Comparison of ENCODE assay signal across 8 mouse cellular contexts in genomic region chr16:32002509-32003477, GRCm38 (mm10). TPM values are rescaled to one million over a fixed set of nuclear protein-coding genes. Genes with fewer than 3 reads are reported as not detected.
DNase-seq lines count a peak whose midpoint lies in the region; ATAC-seq and TF ChIP-seq lines count a peak whose summit lies in the region.

TSS of gene Senp5 (minus strand) at chr16:32003287.

- ATAC-seq in kidney, embryonic 14.5 days (ENCODE audit: low FRiP score, low TSS enrichment): peak; percentile 95
- ATAC-seq in limb, embryonic 15.5 days (ENCODE audit: insufficient number of reproducible peaks, low FRiP score, low TSS enrichment, low read depth): peak; percentile 89

- no peaks in the 10 kb centered on the region for H3K27me3 ChIP-seq in kidney, embryonic 14.5 days (ENCODE audit: control insufficient read depth, insufficient read depth, low read length)
- H3K27me3 ChIP-seq in limb, embryonic 15.5 days: no peaks in the 10 kb centered on the region

- peak within 1 kb of the TSS; percentile 80 for H3K4me3 ChIP-seq in bone marrow macrophage, adult 2 months (ENCODE audit: insufficient read depth, low read length)
- H3K4me3 ChIP-seq in embryonic fibroblast, embryonic 13.5 days (ENCODE audit: insufficient read depth, low read length): peak within 1 kb of the TSS; percentile 100
- peak within 1 kb of the TSS; percentile 97 for H3K4me3 ChIP-seq in kidney, embryonic 14.5 days (ENCODE audit: low read length)
- peak within 1 kb of the TSS; percentile 82 for H3K4me3 ChIP-seq in limb, embryonic 15.5 days

- peak; percentile 93 for DNase-seq in A20 (ENCODE audit: low read depth, low spot score)
- DNase-seq in heart, adult 9 months (ENCODE audit: low spot score in 2 of 2): peak; percentile 90 to 91
- DNase-seq in monocyte, adult 2 months (ENCODE audit: low read depth in 1 of 2, low spot score in 2 of 2): peak; percentile 80 to 85
- peak; percentile 93 to 94 for DNase-seq in spleen, postnatal 36 days (ENCODE audit: low spot score in 2 of 2)

- no peaks in the 10 kb centered on the region for H3K9me3 ChIP-seq in kidney, embryonic 14.5 days (ENCODE audit: control insufficient read depth, low read length)
- no peaks in the 10 kb centered on the region for H3K9me3 ChIP-seq in limb, embryonic 15.5 days

- TF ChIP-seq POLR2A in bone marrow macrophage, adult 2 months (IDR thresholded peaks at IDR 0.05; ENCODE audit: borderline replicate concordance, low read depth, low read length): no peak; the same call in 1 of the 2 replicates
- peak; percentile 97 for TF ChIP-seq POLR2A in embryonic fibroblast, embryonic 13.5 days (IDR thresholded peaks at IDR 0.05; ENCODE audit: low read depth, low read length)

- TF ChIP-seq CTCF in bone marrow macrophage, adult 2 months (IDR thresholded peaks at IDR 0.05; ENCODE audit: low read depth, low read length): no peak
- no peak for TF ChIP-seq CTCF in embryonic fibroblast, embryonic 13.5 days (IDR thresholded peaks at IDR 0.05; ENCODE audit: borderline replicate concordance, insufficient read depth, low read length)

- peaks cover 14% of the 10 kb centered on the region for H3K4me1 ChIP-seq in bone marrow macrophage, adult 2 months (ENCODE audit: control insufficient read depth, insufficient read depth, low read length)
- 0 out of 2 replicates have a peak, but pooled peaks cover 3% of the 10 kb centered on the region for H3K4me1 ChIP-seq in embryonic fibroblast, embryonic 13.5 days (ENCODE audit: control insufficient read depth, insufficient read depth, low read length)
- H3K4me1 ChIP-seq in kidney, embryonic 14.5 days (ENCODE audit: control insufficient read depth, insufficient read depth, low read length): peaks cover 6% of the 10 kb centered on the region
- H3K4me1 ChIP-seq in limb, embryonic 15.5 days: peaks cover 16% of the 10 kb centered on the region

- peak within 1 kb of the TSS; percentile 89 for H3K9ac ChIP-seq in kidney, embryonic 14.5 days (ENCODE audit: low read depth, low read length)
- peak within 1 kb of the TSS; percentile 91 for H3K9ac ChIP-seq in limb, embryonic 15.5 days

- peaks cover 11% of the 10 kb centered on the region; the same call in 1 of the 2 replicates for H3K36me3 ChIP-seq in kidney, embryonic 14.5 days (ENCODE audit: control insufficient read depth, insufficient read depth, low read length)
- H3K36me3 ChIP-seq in limb, embryonic 15.5 days: peaks cover 9% of the 10 kb centered on the region; the same call in 1 of the 2 replicates

- peak within 1 kb of the TSS; percentile 87 for H3K4me2 ChIP-seq in kidney, embryonic 14.5 days (replicated peaks; ENCODE audit: low read depth, low read length)
- peak within 1 kb of the TSS; percentile 80 for H3K4me2 ChIP-seq in limb, embryonic 15.5 days

- H3K27ac ChIP-seq in bone marrow macrophage, adult 2 months (ENCODE audit: insufficient read depth, low read depth, low read length): peak within 1 kb of the TSS; percentile 63
- H3K27ac ChIP-seq in embryonic fibroblast, embryonic 13.5 days (ENCODE audit: insufficient read depth, low read length): peak within 1 kb of the TSS; percentile 70
- H3K27ac ChIP-seq in kidney, embryonic 14.5 days (ENCODE audit: low read depth, low read length): peak within 1 kb of the TSS; percentile 66
- H3K27ac ChIP-seq in limb, embryonic 15.5 days: peak within 1 kb of the TSS; percentile 75

- under 1% methylated on average over 66 of the region's 66 CpGs for WGBS in kidney, embryonic 14.5 days
- WGBS in limb, embryonic 15.5 days: under 1% methylated on average over 66 of the region's 66 CpGs

RNA-seq across cellular contexts. Expression of gene Senp5, which starts in this region (rescaled TPM):
- 13.6 and 14.4 TPM in 2 replicates for polyA plus RNA-seq in bone marrow macrophage, adult 2 months (2012; ENCODE audit: insufficient read depth, insufficient read length, missing spikeins)
- 54.9 and 72.1 TPM in 2 replicates for polyA plus RNA-seq in embryonic fibroblast, embryonic 13.5 days (2011; ENCODE audit: insufficient read length, low read depth, missing spikeins)
- 10.2 and 11.6 TPM in 2 replicates for polyA plus RNA-seq in kidney, embryonic 14.5 days (2014; fragmentation: Nextera tagmentation; extraction: Ambion mirVana)
- polyA plus RNA-seq in limb, embryonic 15.5 days (2015; fragmentation: Nextera tagmentation; extraction: Ambion mirVana): 12.6 and 13.0 TPM in 2 replicates

Comparison
In these comparisons a context has a peak if more than half of its experiments do, and no peak if none do; other contexts are left out.
1. Peak in every context shown above with its lines: DNase-seq, ATAC-seq, H3K4me3 ChIP-seq and H3K27ac ChIP-seq.